Mouse (Mus musculus): ENCODE results near the gene Ccn1.

Ccn1 gene

GRCm38 (mm10) chr3:145619621-145620365 is 30.0 kb downstream of the Ccn1 start:
- no peak for DNase-seq (ENCODE audit: low spot score in 2 of 2)

GRCm38 (mm10) chr3:145618299-145618698 is 31.5 kb downstream of the Ccn1 start:
- no peak for DNase-seq (ENCODE audit: low spot score in 2 of 2)

- DNase-seq (ENCODE audit: low spot score in 2 of 2): no peak
Observed at GRCm38 (mm10) chr3:145614362-145615115, 35.2 kb downstream of the Ccn1 start.

- DNase-seq (ENCODE audit: low spot score in 2 of 2): no peak
Observed at GRCm38 (mm10) chr3:145613234-145613633, 36.5 kb downstream of the Ccn1 start.

GRCm38 (mm10) chr3:145612662-145613061 is 37.1 kb downstream of the Ccn1 start:
- DNase-seq (ENCODE audit: low spot score in 2 of 2): no peak

- DNase-seq (ENCODE audit: low spot score in 2 of 2): no peak
Observed at GRCm38 (mm10) chr3:145608320-145608719, 41.5 kb downstream of the Ccn1 start.

GRCm38 (mm10) chr3:145605437-145606123 is 44.2 kb downstream of the Ccn1 start:
- no peak for DNase-seq (ENCODE audit: low spot score in 2 of 2)

GRCm38 (mm10) chr3:145602410-145603206 is 47.2 kb downstream of the Ccn1 start:
- no peak for DNase-seq (ENCODE audit: low spot score in 2 of 2)

GRCm38 (mm10) chr3:145601345-145601744 is 48.4 kb downstream of the Ccn1 start:
- no peak for DNase-seq (ENCODE audit: low spot score in 2 of 2)

- DNase-seq (ENCODE audit: low spot score in 2 of 2): no peak
Observed at GRCm38 (mm10) chr3:145600801-145601200, 49.0 kb downstream of the Ccn1 start.

- DNase-seq (ENCODE audit: low spot score in 2 of 2): no peak
Observed at GRCm38 (mm10) chr3:145599059-145599458, 50.7 kb downstream of the Ccn1 start.
